Mouse (Mus musculus): ENCODE measurements at regions not wholly inside any gene's neighbourhood (a gene's known extent, or its start where the extent isn't known, plus 50 kb on each side); places are given as distances from the start of the nearest gene placed in this dataset.

DNA sequence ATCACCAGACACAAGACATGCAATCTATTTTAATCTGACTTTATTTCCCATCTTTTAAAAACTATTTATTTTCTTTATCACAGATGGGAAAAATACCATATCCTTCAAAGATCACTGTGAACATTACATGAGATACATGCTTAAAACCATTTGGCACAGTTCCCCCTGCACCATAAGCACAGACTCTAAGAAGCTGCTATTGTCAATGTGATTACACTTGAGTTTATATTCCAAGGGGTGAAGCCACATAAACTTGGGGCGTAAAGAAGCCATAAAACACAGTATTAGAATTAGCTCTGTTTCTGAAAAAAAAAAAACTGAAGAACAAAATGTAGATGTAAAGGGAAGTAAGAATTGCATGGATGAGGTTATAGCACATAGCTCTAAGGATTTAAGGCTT, 762.1 kb downstream of the Tlr4 start:
- Histone ChIP-seq H3K4me3 (ENCODE audit: control insufficient read depth in 1 of 2, insufficient read depth in 1 of 2, low read depth in 2 of 2, low read length in 2 of 2) (no peak overlapping the region), H3K9ac (ENCODE audit: control insufficient read depth, low read depth, low read length, poor library complexity, severe bottlenecking) (no peak overlapping the region), H3K9me3 (replicated peaks; ENCODE audit: insufficient read depth, low read length) (no peaks in the 10 kb centered on the region), H3K79me2 (ENCODE audit: control insufficient read depth, insufficient read depth, low read length, poor library complexity) (no peaks in the 10 kb centered on the region), H3K4me1 (ENCODE audit: control insufficient read depth in 1 of 2, insufficient read depth in 2 of 2, low read length in 2 of 2) (no peaks in the 10 kb centered on the region), H3K36me3 (ENCODE audit: control insufficient read depth in 1 of 2, insufficient read depth in 2 of 2, low read length in 2 of 2) (no peaks in the 10 kb centered on the region), H3K27ac (ENCODE audit: control insufficient read depth, low read depth, low read length) (no peak overlapping the region), H3K27me3 (ENCODE audit: control insufficient read depth in 1 of 2, insufficient read depth in 2 of 2, low read length in 2 of 2) (no peaks in the 10 kb centered on the region)
- TF ChIP-seq SMC3 (IDR thresholded peaks at IDR 0.05; ENCODE audit: low read depth, low read length) (no peak), TAL1 (IDR thresholded peaks at IDR 0.05; ENCODE audit: low read length) (no peak), SIN3A (IDR thresholded peaks at IDR 0.05; ENCODE audit: low read length) (no peak), MEF2A (IDR thresholded peaks at IDR 0.05; ENCODE audit: extremely low read depth, insufficient replicate concordance, low read depth, low read length, poor library complexity, severe bottlenecking) (no peak), MAZ (IDR thresholded peaks at IDR 0.05; ENCODE audit: low read depth, low read length) (no peak), JUND (IDR thresholded peaks at IDR 0.05; ENCODE audit: low read depth, low read length) (no peak), MAFK (IDR thresholded peaks at IDR 0.05; ENCODE audit: borderline replicate concordance, low read depth, low read length) (no peak), USF1 (IDR thresholded peaks at IDR 0.05; ENCODE audit: low read depth, low read length) (no peak), CHD2 (IDR thresholded peaks at IDR 0.05; ENCODE audit: low read length) (no peak), ZNF384 (IDR thresholded peaks at IDR 0.05; ENCODE audit: low read depth, low read length) (no peak), MYC (IDR thresholded peaks at IDR 0.05; ENCODE audit: low read depth, low read length) (no peak), ETS1 (IDR thresholded peaks at IDR 0.05; ENCODE audit: low read depth, low read length) (no peak), USF2 (IDR thresholded peaks at IDR 0.05; ENCODE audit: borderline replicate concordance in 1 of 2, insufficient read depth in 1 of 2, low read depth in 1 of 2, low read length in 2 of 2) (no peak), RAD21 (IDR thresholded peaks at IDR 0.05; ENCODE audit: low read depth, low read length) (no peak), UBTF (IDR thresholded peaks at IDR 0.05; ENCODE audit: borderline replicate concordance, insufficient read depth, low read depth, low read length) (no peak), ELF1 (IDR thresholded peaks at IDR 0.05; ENCODE audit: low read depth, low read length) (no peak), BHLHE40 (IDR thresholded peaks at IDR 0.05; ENCODE audit: borderline replicate concordance, low read depth, low read length) (no peak), TCF12 (IDR thresholded peaks at IDR 0.05; ENCODE audit: low read depth, low read length) (no peak), EP300 (IDR thresholded peaks at IDR 0.05; ENCODE audit: low read depth in 1 of 2, low read length in 2 of 2) (no peak)
- no peak for DNase-seq (ENCODE audit: low read depth, low spot score)

DNA sequence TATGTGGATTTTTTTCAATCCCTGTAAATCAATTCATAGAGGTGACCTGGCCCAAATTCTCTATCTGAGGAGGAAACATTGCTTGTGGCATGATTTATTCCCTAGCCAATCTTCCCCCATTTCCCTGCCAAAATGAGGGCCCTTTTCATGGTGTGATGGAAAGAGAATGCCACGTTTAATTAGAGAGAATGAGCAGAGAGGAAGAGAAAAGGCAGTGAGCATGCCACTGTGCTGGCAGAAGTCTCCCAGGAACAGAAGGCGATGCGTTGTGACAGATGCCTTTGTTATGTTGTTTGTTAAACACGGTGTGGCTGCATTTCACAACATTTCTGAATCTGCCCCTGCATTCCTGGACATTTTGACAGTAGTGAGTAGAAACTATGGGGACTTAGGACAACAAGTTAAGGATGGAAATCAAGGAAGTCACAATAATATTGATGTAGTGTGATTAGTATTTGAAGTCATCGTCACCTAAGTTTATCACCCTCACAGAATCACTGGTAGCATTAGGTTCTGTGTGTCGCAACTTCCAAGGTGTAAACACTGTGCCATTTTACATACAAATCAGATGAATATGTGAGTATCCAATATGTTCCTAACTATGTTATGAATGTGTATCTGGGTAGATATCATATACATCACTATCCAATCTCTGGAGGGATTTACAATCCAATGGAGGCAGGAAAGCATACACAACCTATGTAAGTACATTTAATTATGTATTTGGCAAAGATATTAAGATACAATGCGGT, 762.8 kb downstream of the Tlr4 start:
- Histone ChIP-seq H3K4me3 (ENCODE audit: control insufficient read depth in 1 of 2, insufficient read depth in 1 of 2, low read depth in 2 of 2, low read length in 2 of 2) (no peak overlapping the region), H3K9ac (ENCODE audit: control insufficient read depth, low read depth, low read length, poor library complexity, severe bottlenecking) (no peak overlapping the region)
- TF ChIP-seq HCFC1 (IDR thresholded peaks at IDR 0.05; ENCODE audit: low read depth, low read length) (no peak), ZMIZ1 (IDR thresholded peaks at IDR 0.05; ENCODE audit: low read depth, low read length) (no peak), GABPA (IDR thresholded peaks at IDR 0.05; ENCODE audit: low read depth, low read length) (no peak), CHD2 (IDR thresholded peaks at IDR 0.05; ENCODE audit: low read length) (no peak), ZC3H11A (IDR thresholded peaks at IDR 0.05; ENCODE audit: low read depth, low read length) (no peak), POLR2AphosphoS5 (IDR thresholded peaks at IDR 0.05; ENCODE audit: borderline replicate concordance, low read depth, low read length) (no peak), MEF2A (IDR thresholded peaks at IDR 0.05; ENCODE audit: extremely low read depth, insufficient replicate concordance, low read depth, low read length, poor library complexity, severe bottlenecking) (no peak), UBTF (IDR thresholded peaks at IDR 0.05; ENCODE audit: borderline replicate concordance, insufficient read depth, low read depth, low read length) (no peak), SIN3A (IDR thresholded peaks at IDR 0.05; ENCODE audit: low read length) (no peak), ETS1 (IDR thresholded peaks at IDR 0.05; ENCODE audit: low read depth, low read length) (no peak), RCOR1 (IDR thresholded peaks at IDR 0.05; ENCODE audit: low read depth, low read length) (no peak), ZKSCAN1 (IDR thresholded peaks at IDR 0.05; ENCODE audit: low read depth, low read length) (no peak)

More for the DNA sequence above, 762.8 kb downstream of the Tlr4 start:
- H3K79me2 ChIP-seq (ENCODE audit: control insufficient read depth, insufficient read depth, low read length, poor library complexity), result no peaks in the 10 kb centered on the region
- no peaks in the 10 kb centered on the region for H3K9me3 ChIP-seq (replicated peaks; ENCODE audit: insufficient read depth, low read length)
- no peaks in the 10 kb centered on the region for H3K36me3 ChIP-seq (ENCODE audit: control insufficient read depth in 1 of 2, insufficient read depth in 2 of 2, low read length in 2 of 2)
- H3K27ac ChIP-seq (ENCODE audit: control insufficient read depth, low read depth, low read length), result no peak overlapping the region
- no peak for DNase-seq (ENCODE audit: low read depth, low spot score)
- no peaks in the 10 kb centered on the region for H3K4me1 ChIP-seq (ENCODE audit: control insufficient read depth in 1 of 2, insufficient read depth in 2 of 2, low read length in 2 of 2)
- H3K27me3 ChIP-seq (ENCODE audit: control insufficient read depth in 1 of 2, insufficient read depth in 2 of 2, low read length in 2 of 2), result no peaks in the 10 kb centered on the region

Data from MEL (cell line).